Mouse (Mus musculus) left cerebral cortex, adult 9 months (tissue): ENCODE results near the gene Casp7.
"Not testable (repeated sequence)": the region's sequence is repeated elsewhere in the genome, so short reads cannot be mapped to it uniquely, and the experiment has no call there.

Experiments used
- DNase-seq, 2 experiments: peaks; one replicate each; pipeline ENCODE4 v3.0.0; 2022; ENCODE audit warnings: low spot score in 2 of 2

Gene Casp7

DNA sequence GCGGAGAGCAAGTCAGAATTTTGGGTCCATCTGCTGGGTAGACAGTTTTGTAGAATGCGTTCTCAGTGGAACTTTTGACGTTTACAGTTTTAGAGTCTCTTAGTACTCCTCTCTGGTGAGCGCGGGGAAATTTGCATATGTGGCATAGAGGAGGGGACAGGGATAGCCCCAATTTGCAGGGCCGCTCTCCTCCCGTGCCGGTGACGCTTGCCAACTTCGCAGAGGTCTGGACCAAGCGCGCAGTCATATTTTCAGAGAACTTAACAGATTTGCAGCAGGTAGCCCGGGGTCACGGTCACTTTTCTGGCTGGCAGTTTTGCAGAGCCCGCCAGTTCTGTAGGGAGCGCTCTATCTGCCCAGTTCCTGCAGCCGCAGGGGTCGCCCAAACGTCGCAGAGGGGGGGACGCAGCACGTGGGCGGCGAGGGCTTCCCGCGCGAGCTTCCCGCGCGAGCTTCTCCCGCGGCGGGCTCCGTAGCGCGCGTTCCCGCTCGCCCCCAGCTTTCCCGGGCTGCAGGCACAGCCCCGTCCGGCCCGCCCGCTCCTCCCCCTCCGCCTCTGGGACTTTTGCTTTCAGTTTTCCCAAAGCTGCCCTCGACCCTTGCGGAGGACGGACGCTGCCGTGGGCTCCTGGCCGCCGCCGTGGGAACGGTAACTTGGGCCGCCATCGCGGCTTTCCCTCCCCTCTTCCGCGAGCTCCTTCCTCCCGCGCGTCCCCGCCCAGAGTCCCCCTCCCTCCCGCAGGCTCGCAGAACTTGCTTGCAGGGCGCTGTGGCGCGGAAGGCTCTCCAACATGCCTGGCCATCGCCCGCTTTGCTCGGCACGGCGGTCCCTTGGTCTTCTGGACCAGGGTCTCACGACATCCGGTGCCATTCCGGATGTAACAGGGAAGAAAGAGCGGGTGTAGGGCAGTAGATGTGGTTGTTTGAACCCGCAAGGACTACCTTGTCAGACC, at the start of gene Casp7:
Gene Casp7 (plus strand): TSS at position 461 of the 953 bp plus-strand sequence.
- peak in 1 of 2 experiments; percentile 31 for DNase-seq

DNA sequence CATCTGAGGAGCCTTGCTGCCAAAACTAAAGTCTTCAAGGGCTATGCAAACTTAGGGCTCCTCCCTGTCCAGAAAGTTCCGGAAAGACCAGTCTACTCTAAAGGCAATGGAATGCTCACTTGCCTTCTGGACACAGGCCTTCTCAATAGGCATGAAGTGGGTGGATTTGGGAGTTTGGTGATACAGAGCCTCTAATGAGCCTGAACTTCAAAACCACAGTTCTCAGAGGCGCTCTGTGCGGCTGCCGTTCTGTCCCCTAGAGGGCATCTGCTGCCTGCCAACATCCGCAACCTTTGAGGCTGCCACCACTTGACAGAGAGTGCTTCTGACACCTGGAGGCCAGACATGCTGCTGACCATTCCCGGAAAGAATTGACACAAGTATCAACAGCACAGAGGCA, 47.6 kb upstream of the Casp7 start:
- DNase-seq, result no peak

DNA sequence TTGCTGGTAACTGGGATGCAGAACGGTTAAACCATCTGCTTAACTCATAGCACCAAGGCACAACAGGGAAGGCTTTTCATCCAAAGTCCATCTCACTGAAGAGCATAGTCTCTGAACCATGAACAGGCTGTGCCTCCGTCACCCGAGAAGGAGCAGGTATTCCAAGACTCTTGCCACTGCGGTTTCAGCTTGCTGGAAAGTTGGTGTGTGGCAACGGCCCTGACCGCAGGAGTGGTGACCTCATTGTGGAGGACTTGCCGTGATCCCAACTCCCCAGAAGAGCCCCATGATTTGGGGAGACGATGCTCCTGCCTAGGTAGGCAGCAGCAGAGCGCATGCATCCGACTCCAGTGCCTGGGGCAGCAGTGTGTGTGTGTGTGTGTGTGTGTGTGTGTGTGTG, 43.2 kb upstream of the Casp7 start:
- no peak for DNase-seq

DNA sequence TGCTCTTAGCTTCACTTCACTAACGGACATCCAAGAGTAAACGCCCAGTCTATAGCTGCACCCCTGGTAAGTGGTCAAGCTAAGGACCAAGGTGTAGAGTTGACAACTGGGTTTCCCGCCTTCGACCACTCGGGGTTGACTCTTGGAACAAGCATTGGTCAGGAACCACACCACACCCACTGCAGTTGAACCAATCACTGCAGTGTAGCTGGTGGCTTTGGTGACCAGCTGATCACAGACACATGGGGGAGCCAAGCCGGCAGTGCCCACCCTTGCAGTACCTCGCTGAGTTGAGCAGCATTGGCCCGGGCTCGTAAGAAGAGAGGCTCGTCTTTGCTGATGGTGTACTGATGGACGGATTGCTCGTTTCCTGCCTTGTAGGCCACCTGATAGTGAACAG, 41.7 kb upstream of the Casp7 start:
- DNase-seq, result no peak

DNA sequence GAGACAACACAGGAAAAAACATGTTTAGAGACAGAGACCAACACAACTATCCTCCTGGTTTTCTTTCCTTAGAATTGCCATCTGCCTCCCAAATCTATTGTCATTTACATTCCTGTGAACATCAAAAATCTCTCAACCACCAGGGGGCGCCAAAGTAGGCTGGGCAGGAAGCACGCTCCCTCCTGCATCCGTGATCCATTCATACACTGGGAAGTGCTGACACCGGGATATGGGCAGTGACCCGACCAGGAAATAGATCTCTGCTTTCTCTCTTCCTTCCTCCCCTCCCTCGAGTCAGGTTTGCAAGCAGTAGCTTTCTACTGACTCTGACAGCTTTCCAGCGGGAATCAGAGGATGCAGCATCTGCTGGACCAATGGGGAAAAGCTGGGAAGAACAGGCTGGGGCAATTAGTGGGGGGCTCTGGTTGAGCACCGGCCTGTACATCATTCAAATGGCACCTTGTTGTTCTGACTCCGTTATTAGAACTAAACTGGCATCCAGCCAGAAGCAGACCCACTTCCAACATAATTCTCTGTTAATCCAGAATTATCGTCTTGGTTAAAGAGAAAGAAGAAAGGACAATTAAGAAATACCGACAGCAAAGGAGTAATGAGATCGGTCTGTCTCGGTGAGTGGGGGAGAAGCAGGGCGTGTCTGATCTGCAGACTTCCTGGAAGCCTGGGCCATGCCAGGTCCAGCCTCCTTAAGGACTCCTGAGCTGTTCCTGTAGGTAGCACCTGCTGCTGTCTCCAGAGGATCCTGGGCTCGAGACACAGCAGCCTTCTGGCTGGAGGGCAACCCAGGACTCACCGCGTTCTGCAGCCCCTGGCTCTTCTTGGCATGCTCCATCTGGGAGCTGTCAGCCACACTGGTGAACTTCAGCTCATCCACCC, 40.2 kb upstream of the Casp7 start:
- DNase-seq, result peak in 1 of 2 experiments; percentile 75

DNA sequence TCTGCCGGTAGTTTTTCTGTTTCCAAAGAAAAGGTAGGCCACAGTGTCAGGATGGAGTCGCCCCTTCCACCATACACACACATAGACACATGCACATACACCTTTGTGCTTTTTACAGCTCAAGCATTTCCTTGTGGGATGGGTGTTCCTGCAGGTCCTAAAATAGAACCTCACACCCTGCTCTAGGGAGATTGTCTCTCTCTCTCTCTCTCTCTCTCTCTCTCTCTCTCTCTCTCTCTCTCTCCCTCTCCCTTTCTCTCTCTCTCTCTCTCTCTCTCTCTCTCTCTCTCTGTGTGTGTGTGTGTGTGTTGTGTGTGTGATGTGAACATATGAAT, 39.6 kb upstream of the Casp7 start:
- DNase-seq, result not testable (repeated sequence)

DNA sequence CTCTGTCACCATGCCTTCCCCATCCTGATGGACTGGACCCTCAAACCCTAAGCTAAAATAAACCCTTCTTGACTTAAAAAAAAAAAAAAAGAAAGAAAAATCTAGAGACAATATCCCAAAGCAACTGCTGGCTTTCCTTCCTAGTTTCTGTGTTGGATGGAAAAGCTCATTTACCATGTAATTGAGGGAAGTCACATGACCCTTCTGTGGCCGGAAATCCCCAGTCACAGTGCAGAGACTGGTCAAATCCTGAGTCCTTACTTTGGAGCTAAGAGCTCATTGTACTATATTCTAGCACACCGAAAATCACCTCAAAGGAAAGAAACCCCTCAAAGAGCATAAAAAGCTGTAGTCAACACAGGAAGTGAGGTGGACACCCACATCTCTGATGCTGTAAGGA, 38.0 kb upstream of the Casp7 start:
- no peak for DNase-seq

DNA sequence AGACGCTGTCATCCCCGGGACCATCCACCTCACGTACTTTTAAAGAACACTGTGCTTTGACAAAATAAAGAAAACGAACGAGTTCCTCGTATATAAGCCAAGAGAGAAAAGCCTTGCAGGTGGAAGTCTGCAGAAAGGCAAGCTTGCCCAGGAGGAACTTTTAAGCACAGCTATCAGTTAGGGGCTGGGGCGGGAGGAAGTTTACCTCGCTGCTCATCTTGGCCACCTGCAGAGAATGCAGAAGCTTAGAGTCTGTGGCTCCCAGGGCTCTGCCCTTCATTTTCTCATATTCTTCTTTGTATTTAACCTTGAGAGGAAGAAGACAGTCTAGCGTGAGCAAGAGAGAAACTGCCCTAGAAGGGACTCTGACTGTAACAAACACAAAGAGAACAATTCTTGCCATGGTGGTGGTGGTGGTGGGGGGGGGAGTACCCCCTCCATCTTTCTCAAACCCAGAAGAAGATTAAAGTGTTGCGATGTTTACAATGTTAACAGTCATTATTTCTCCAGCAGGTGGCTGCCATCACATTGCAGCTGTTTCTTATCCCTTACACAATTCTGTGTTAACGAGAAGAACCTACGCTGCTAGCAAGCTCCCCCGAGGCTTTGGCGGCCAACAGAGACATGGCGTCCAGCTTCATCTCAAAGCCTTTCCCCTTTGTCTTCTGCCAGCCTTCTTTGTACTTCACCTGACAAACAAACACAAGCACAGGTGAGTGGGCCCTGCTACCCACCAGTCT, 33.0 kb upstream of the Casp7 start:
- DNase-seq, result no peak

DNA sequence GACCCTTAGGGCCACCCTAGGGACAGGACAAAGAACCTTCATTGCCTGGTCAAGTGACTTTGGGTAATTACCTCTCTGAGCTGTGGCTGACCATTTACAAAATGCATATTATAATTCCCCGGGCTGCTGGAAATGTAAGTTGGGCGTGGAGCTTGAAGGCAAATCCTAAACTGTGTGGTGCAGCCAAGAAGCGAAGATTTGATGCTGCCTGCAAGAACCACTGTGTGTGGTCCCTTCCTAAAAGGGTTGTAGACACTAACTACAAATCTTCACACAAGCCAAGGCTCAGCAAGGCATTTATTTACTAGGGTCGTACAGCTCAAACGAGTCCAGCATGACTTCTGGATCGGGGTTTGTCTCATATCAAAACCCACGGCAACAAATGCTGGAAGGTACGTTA, 32.4 kb upstream of the Casp7 start:
- no peak for DNase-seq

DNA sequence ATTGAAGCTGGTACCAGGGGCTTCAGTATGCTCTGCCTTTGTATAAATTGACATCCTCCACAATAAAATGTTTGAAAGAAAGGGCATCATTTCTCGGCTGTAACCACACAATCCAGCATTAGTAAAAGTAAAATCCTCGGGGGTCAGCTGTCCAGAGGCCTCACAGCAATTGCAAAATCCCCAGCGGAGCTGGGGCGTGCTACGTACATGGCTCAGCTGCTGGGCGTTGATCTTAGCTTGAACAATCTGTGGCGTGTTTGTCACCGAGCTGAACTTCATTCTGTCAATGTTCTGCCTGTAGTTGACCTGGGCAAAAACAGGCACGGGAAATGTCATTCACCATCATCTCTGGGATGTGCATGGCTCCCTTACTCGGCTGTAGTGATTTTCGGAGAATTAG, 30.8 kb upstream of the Casp7 start:
- no peak for DNase-seq

DNA sequence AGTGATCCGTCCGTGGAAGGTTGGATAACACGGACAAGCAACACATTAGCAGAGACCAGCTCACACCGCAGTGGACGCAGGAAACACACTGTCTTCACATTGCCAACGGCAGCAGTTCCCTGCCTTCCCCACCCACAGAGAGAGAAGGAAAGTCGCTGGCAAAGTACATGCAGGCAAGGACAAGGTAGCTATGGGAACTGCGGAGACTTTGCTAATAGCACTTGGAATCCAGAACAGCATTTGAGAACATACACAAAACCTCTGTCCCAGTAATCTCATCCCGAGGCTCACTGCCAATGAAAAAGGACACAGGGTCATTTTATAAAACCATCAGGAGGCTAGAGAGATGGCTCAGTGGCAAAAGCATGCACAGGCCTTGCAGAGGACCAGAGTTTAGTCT, 30.3 kb upstream of the Casp7 start:
- no peak for DNase-seq

DNA sequence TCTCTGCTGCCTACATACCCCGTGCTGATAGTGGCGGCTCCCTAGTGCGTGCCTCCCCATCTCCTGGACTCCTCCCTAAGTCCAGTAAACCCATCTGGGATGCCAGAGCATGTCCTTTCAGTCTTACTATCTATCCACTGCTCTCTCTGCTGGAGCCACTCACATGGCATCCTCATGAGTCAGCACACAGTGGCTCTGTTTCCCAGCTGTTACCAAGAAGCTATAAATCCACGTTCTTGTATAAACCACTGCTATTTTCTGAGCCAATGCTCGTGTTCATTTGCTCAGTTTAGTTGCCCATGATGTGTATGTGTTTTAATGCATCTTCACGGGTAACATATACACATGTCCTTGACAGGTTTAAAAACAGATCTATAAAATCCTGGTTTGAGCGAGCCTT, 29.2 kb upstream of the Casp7 start:
- no peak for DNase-seq

DNA sequence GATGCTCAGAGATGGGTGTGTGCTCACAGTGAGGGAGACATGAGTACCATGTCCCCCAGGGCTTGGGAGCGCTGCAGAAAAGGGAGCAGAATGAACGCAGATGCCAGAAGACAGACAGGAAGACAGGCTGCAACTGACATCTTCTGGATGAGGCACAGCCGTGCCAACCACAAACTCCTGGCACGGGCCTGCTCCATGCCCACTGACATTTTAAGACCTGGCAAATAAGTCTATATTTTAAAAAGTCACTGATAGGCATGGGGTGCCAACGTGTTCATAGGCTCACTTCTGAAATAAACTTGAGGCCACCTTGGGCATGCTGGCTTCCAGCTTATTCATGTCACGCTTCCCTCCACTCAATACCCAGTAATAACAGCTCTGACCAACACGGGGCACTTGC, 28.0 kb upstream of the Casp7 start:
- no peak for DNase-seq

DNA sequence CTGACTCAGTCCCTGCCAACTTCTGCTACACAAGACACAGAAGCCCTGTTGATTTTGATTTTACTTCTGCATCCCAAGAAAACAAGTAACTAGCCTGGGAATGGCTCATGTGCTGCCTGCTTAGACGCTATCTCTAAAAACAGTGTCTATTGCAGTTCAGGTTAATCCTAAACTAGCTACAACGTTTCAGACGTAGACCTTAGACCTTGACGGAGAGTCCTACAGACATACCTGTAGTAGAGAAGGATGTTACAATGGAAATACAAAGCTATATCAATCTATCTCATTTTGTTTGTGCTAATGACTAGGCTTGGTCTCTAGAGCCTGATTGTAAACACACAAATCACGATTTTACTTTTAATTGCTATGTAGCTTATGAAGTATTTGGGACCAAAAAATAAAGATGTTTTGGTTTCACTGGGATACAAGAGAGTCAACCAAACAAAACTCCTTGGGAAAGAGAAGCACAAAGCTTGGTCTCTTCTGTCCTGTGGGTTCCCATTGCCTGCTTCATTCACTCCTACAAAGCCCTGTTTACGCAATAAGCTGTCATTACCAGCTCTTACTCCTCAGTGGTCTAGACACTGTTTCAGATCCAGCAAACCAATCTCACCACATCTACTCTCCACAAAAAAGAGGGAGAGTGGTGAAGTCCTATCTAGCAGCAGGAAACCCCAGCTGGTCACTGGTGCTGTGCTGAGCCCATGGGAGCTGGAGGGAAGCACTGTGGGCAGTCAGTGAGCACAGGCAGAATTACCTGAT, 26.4 kb upstream of the Casp7 start:
- no peak for DNase-seq

DNA sequence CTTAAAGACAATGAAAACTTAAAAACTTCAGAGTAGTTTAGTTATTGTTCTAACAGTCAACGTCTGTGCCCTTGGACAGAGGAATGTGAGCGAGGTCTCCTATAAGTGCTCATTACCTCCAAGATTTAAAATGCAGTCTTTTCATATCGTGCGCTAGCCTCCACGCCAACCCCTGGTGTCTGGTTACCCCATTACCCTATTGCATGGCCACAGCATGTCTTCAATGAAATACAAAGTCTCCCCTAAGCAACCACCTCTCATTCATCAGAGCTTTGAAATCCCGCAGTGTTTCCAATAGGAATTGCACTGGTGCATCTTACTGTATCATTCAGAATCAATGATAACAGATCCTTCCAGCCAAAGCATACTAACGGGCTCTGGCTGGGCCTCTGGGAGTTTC, 24.7 kb upstream of the Casp7 start:
- DNase-seq, result no peak

DNA sequence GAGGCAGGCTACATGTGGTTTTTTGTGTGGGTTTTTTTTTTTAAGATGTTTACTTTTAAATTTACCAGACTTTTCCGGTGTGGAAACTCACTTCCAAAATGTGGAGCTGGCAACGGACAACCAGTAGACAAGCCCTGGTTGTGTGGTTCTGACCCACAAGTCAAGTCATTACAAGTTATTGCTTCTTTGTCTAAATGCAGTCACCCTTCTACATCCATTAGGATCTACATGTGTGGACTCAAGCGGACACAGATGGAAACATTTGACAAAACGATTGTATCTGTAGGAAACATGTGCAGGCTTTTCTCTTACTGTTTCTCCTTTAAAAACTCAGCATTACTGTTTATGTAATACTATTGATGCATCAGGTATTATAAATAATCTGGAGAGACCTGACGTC, 23.7 kb upstream of the Casp7 start:
- DNase-seq, result no peak

DNA sequence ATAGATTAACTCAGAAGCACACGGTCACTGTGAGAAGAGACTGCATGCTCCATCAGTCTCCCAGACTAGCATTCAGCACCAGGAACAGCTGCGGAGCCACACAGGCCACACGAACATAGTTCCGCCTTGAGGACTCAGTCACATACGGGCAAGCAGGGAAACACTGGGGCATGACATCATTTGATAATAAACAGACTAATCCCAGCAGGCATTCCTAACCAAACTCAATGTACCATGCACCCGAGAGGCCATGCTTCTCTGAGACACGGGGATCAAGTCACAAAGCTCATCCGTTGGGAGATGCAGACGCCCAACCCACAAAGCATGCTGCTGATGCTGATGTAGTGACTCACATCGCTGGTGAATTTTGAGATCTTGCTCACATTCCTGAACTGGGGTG, 22.9 kb upstream of the Casp7 start:
- no peak for DNase-seq

DNA sequence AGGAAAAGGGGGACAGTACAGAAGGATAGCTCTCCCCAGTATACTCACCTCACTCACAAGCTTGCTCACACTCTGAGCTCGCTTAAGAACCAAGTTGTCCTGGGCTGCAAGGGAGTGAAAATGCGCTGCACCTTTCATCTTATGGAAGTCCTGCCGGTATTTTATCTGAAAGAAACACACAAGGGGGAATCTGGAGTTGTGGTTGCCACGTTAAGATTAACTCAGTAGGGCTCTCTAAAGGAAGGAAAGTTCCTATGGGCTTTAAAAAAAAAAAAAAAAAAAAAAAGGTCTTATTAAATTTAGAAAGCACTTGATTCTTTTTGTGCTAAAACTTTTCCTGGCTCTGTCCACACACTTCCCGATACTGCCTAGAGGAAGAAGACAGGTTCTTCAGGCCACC, 18.9 kb upstream of the Casp7 start:
- no peak for DNase-seq

DNA sequence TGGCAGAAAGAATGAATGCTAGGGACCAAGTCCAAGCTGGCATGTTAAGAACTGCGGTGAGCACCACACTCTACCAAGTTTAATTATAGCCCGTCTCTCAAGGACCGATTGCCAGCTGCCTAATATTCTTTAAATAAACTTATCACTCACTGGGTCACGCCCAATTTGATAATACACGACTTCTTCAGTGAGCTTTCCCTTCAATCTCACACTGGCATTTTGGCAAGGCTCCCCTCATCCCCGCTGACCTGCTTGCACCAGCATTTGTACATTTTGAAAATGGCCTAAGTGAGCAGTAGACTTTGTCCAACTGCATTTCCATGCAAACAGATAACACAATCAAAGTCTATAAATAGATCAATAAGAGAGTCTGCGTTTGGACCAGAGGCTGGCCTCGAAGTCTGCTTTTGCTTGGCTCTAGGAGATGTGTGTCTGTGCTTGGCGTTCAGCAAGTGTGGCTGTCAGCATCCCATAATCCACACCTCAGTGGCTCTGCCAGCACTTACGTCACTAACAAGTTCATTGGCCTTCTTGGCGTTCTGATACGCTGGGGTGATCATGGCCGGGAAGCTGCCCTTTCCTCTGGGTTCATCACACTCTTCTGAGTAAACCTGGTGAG, 18.3 kb upstream of the Casp7 start:
- no peak for DNase-seq

DNA sequence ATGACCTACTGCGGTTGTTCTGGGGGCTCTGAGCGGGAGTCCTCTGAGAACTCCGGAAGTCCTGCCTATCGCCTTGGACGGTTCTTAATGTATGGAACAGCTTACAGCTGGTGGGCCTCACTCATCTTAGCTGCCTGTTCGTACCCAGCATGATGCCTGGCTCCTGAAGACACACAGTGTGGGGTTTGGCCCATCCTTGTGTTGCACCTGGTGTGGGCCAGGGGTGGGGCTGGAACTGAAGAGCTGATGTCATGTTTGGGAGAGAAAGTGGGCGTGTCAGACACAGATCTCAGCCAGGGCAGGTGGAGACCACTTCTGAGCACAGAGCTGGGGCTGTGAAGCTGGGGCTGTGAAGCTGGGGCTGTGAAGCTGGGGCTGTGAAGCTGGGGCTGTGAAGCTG, 16.6 kb upstream of the Casp7 start:
- no peak for DNase-seq

DNA sequence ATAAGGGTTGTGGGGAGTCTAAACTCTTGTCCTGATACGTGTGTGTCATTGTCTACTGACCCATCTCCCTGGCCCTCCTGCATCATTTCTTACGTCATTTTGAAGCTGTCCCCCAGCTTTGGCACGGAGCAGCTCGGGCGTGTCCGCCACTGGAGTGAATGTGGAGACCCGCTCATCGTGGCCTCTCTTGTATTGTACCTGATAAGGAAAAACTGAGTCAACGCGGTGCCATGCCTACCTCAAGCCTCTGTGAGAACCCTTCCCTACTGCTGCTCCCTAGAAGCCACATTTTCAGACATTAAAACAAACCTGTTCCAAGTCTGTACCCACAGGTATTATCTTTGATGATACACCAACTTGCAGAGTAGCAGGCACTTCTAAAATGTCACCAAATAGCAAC, 15.5 kb upstream of the Casp7 start:
- DNase-seq, result no peak
